Mouse (Mus musculus) heart, adult 2 months (tissue): Measurements from ENCODE around the gene Pparg. TPM values are rescaled to one million over a fixed set of nuclear protein-coding genes. Genes with fewer than 3 reads are reported as not detected.

ENCODE experiments used
- DNase-seq, 2 experiments: peaks; one replicate each; pipeline ENCODE4 v3.0.0; 2021
- H3K27ac ChIP-seq: fragments of 200-600 bp; 2 replicates; pipeline ENCODE4 v1.8.1; 2022
- H3K27me3 ChIP-seq: fragments of 200-500 bp; 2 replicates; pipeline ENCODE4 v1.6.1; 2012; ENCODE audit warnings: mild to moderate bottlenecking, low read length, inconsistent platforms, mixed read lengths; ENCODE audit not compliant: control insufficient read depth, insufficient read depth
- H3K36me3 ChIP-seq: fragments of 200-500 bp; 2 replicates; pipeline ENCODE4 v1.6.1; 2012; ENCODE audit warnings: low read length, inconsistent platforms; ENCODE audit not compliant: control insufficient read depth, insufficient read depth
- H3K4me1 ChIP-seq: fragments of 200-500 bp; 2 replicates; pipeline ENCODE4 v1.6.1; 2011; ENCODE audit warnings: low read length; ENCODE audit not compliant: control insufficient read depth, insufficient read depth
- H3K4me3 ChIP-seq: fragments of 200-600 bp; 2 replicates; pipeline ENCODE4 v1.8.1; 2022
- H3K79me2 ChIP-seq: fragments of 200-500 bp; replicated peaks from 2 replicates; pipeline ENCODE4 v1.6.1; 2012; ENCODE audit warnings: mild to moderate bottlenecking, inconsistent platforms, low read length, moderate library complexity, mixed read lengths; ENCODE audit not compliant: control insufficient read depth, insufficient read depth
- H3K9ac ChIP-seq: fragments of 200-500 bp; 2 replicates; pipeline ENCODE4 v1.6.1; 2012; ENCODE audit warnings: low read depth, mild to moderate bottlenecking, control low read depth, inconsistent platforms, low read length, mixed read lengths
- CTCF ChIP-seq: fragments of 200-600 bp; IDR thresholded peaks from 2 replicates; pipeline ENCODE4 v1.8.1; 2022; ENCODE audit warnings: antibody characterized with exemption, mild to moderate bottlenecking, moderate library complexity
- EP300 ChIP-seq: fragments of 200-500 bp; IDR thresholded peaks from 2 replicates; pipeline ENCODE4 v1.6.1; 2011; ENCODE audit warnings: low read depth, low read length, control low read depth; ENCODE audit not compliant: insufficient read depth
- POLR2A ChIP-seq: fragments of 200-500 bp; IDR thresholded peaks from 2 replicates; pipeline ENCODE4 v1.6.1; 2011; ENCODE audit warnings: mild to moderate bottlenecking, low read depth, low read length, control low read depth; ENCODE audit not compliant: insufficient read depth
- WGBS: fragments of 180-500 bp; shearing (Covaris S2); methylation state at CpG from one replicate; pipeline ENCODE4 v1.1.7; 2018; 5-methylcytosine and 5-hydroxymethylcytosine counted together
- intact Hi-C: fragments of 180-260 bp; cut with DNase I; formaldehyde crosslinking; loops from one replicate; pipeline ENCODE4 v1.15.1; 2025
- polyA plus RNA-seq: library from polyadenylated mRNA; depleted of rRNA; stranded (reverse); fragments of >200 nt; gene quantifications from 2 replicates; pipeline ENCODE4 v1.2.3, GENCODE M21; 2012
- total RNA-seq, 2 experiments: library from RNA; stranded (reverse); gene quantifications; 2 replicates each; pipeline ENCODE4 v1.2.3; 2021

The Pparg gene
- total and polyA plus RNA-seq, 3 experiments: 11.6 to 15.7 (median 11.7) TPM

GRCm38 (mm10) chr6:115463338-115463737, 102.6 kb downstream of the Pparg start:
- Histone ChIP-seq H3K9ac (no peak overlapping the region), H3K27ac (peak overlapping the region; percentile 72), H3K79me2 (no peaks in the 10 kb centered on the region), H3K4me3 (no peak overlapping the region), H3K36me3 (peaks cover 9% of the 10 kb centered on the region), H3K4me1 (no peaks in the 10 kb centered on the region; the same call in 1 of the 2 replicates), H3K27me3 (no peaks in the 10 kb centered on the region)
- WGBS: 37% methylated on average over 2 of the region's 2 CpGs
- TF ChIP-seq POLR2A (no peak), EP300 (no peak), CTCF (no peak)
- intact Hi-C loops: loop anchor here (5.0 kb wide), 3 partner anchors 34 to 74 kb away; no protein-coding TSS in a partner anchor
- DNase-seq: no peak

GRCm38 (mm10) chr6:115464661-115465060, 103.9 kb downstream of the Pparg start:
- Histone ChIP-seq H3K27me3 (no peaks in the 10 kb centered on the region), H3K79me2 (no peaks in the 10 kb centered on the region), H3K4me3 (no peak overlapping the region), H3K27ac (no peak overlapping the region), H3K9ac (no peak overlapping the region), H3K4me1 (no peaks in the 10 kb centered on the region; the same call in 1 of the 2 replicates), H3K36me3 (peaks cover 17% of the 10 kb centered on the region)
- DNase-seq: no peak
- intact Hi-C loops: loop anchor here (5.0 kb wide), 3 partner anchors 33 to 73 kb away; no protein-coding TSS in a partner anchor
- WGBS: 67% methylated on average over 3 of the region's 3 CpGs
- no peak for TF ChIP-seq CTCF

GRCm38 (mm10) chr6:115465463-115465862, 104.7 kb downstream of the Pparg start:
- Histone ChIP-seq H3K27ac (no peak overlapping the region), H3K9ac (no peak overlapping the region), H3K27me3 (no peaks in the 10 kb centered on the region), H3K4me3 (no peak overlapping the region), H3K79me2 (no peaks in the 10 kb centered on the region), H3K36me3 (peaks cover 19% of the 10 kb centered on the region), H3K4me1 (no peaks in the 10 kb centered on the region; the same call in none of the 2 replicates)
- TF ChIP-seq EP300 (no peak), CTCF (no peak), POLR2A (no peak)
- intact Hi-C loops: no loop called here
- WGBS: 92% methylated on average over 2 of the region's 2 CpGs
- DNase-seq: no peak

GRCm38 (mm10) chr6:115465876-115466275, 105.1 kb downstream of the Pparg start:
- Histone ChIP-seq H3K36me3 (peaks cover 19% of the 10 kb centered on the region), H3K4me3 (no peak overlapping the region), H3K4me1 (no peaks in the 10 kb centered on the region; the same call in none of the 2 replicates), H3K27ac (no peak overlapping the region), H3K27me3 (no peaks in the 10 kb centered on the region), H3K9ac (no peak overlapping the region), H3K79me2 (no peaks in the 10 kb centered on the region)
- TF ChIP-seq EP300 (no peak), CTCF (no peak), POLR2A (no peak)
- no peak for DNase-seq
- intact Hi-C loops: no loop called here
- WGBS: 56% methylated on average over 4 of the region's 4 CpGs

GRCm38 (mm10) chr6:115466601-115467000, 105.8 kb downstream of the Pparg start:
- intact Hi-C loops: no loop called here
- Histone ChIP-seq H3K4me3 (no peak overlapping the region), H3K4me1 (no peaks in the 10 kb centered on the region; the same call in none of the 2 replicates), H3K9ac (no peak overlapping the region), H3K79me2 (no peaks in the 10 kb centered on the region), H3K36me3 (peaks cover 19% of the 10 kb centered on the region), H3K27me3 (no peaks in the 10 kb centered on the region), H3K27ac (no peak overlapping the region)
- 49% methylated on average over 3 of the region's 3 CpGs for WGBS
- DNase-seq: no peak
- TF ChIP-seq CTCF (no peak), EP300 (no peak), POLR2A (no peak)

GRCm38 (mm10) chr6:115469666-115470581, 109.2 kb downstream of the Pparg start:
- no peak for DNase-seq
- Histone ChIP-seq H3K27me3 (no peaks in the 10 kb centered on the region), H3K9ac (no peak overlapping the region), H3K4me3 (no peak overlapping the region), H3K79me2 (no peaks in the 10 kb centered on the region), H3K36me3 (peaks cover 15% of the 10 kb centered on the region), H3K27ac (no peak overlapping the region; the same call in 1 of the 2 replicates), H3K4me1 (no peaks in the 10 kb centered on the region; the same call in 1 of the 2 replicates)
- TF ChIP-seq CTCF (no peak), POLR2A (no peak), EP300 (no peak)
- intact Hi-C loops: no loop called here
- WGBS: 33% methylated on average over 3 of the region's 3 CpGs
